Mouse (Mus musculus) monocyte, adult 5-6 weeks (primary cell): ENCODE results near the gene Pigs. TPM values are rescaled to one million over a fixed set of nuclear protein-coding genes. Genes with fewer than 3 reads are reported as not detected.

ENCODE experiments used
- ATAC-seq: fragments of 153-309, 156-312 bp; replicated peaks from 2 replicates; pipeline ENCODE4 v1.8.0; 2017; ENCODE audit warnings: mild to moderate bottlenecking; ENCODE audit not compliant: low TSS enrichment, insufficient number of reproducible peaks, severe bottlenecking, poor library complexity, low FRiP score
- total RNA-seq: library from RNA; stranded (forward); fragments of 200-1000, 200-491, 200-594 nt; gene quantifications from 3 replicates; pipeline ENCODE4 v1.2.3, GENCODE M21; 2017

Gene Pigs
- total RNA-seq, 1 experiment from 2014 or later = 18.5 TPM

DNA sequence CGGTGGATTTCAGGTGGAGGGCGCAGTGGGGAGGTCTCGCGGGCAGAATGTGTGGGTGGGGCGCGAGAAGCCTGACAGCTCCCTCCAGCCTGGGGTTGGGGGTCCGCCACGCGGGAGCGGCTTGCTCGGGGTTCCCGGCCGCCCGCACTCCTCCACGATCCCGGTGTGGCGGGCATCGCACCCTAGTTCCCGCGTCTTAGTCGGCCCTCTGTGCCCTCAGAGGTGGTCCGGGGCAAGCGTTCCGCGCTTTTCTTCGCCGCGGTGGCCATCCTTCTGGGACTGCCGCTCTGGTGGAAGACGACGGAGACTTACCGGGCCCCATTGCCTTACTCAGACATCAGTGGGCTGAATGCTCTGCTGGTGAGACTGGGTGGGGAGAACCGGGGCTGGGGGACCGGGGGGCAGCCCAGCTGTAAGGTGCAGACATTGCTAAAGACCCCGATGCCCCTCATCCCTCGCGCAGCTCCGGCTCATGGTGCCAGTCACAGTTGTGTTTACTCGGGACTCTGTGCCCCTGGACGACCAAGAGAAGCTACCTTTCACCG lies 369 bp downstream of the Pigs start:
- no peak for ATAC-seq

- ATAC-seq = no peak
These were observed 4.5 kb downstream of the Pigs start for GRCm38 (mm10) chr11:78332676-78333075.

- no peak for ATAC-seq
These were observed 5.8 kb downstream of the Pigs start for GRCm38 (mm10) chr11:78333992-78334391.

DNA sequence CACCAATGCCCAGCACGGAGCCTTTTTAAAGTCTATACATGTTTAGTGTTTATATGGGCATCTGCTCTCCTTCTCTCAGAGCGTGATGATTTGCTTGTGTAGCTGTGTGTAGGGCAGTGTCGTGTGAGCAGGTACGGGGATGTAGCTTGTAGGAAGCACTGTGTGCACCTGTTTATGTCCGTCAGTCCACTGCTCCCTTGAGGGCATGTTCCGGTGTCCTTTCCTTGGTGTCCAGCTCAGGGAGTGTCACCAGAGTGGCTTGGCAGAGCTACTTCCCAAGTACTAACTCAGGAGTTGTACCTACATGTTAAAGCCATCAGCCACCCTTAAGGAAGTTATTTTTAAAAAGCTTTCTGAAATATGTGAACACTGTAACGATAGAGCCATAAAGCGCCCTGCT lies 8.8 kb downstream of the Pigs start:
- ATAC-seq = no peak

GRCm38 (mm10) chr11:78341702-78342101 lies 13.5 kb downstream of the Pigs start:
- ATAC-seq = no peak

GRCm38 (mm10) chr11:78343381-78344327 lies 15.4 kb downstream of the Pigs start, which contains the start of gene Unc119:
Gene Unc119 (plus strand): TSS chr11:78343482.
- no peak for ATAC-seq

DNA sequence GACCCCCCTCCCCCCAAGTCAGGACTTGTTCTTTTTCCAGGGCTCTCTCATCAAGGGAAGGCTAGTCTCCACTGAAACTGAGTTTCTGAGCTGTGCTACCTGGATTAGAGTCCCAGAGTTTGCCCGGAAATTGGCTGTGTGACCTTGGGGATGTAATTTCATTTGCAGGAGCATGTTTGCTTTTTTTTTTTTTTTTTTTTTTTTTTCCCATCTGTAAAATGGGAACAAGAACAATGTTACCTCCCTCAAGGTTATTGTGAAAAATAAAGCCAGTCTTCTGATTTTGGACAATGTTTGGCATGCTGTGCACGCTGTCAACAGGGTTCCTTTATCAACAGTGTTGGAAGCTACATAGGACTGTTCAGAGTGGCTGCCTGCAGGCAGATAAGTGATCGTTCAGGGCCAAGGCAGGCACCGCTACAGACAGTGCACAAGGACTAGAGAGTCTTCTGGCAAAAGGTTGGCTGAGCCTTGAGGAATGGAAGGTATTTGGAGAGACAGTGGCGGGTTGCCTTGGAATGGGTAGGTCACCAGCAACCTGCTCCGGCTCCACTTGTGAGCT lies 16.2 kb downstream of the Pigs start:
- no peak for ATAC-seq

DNA sequence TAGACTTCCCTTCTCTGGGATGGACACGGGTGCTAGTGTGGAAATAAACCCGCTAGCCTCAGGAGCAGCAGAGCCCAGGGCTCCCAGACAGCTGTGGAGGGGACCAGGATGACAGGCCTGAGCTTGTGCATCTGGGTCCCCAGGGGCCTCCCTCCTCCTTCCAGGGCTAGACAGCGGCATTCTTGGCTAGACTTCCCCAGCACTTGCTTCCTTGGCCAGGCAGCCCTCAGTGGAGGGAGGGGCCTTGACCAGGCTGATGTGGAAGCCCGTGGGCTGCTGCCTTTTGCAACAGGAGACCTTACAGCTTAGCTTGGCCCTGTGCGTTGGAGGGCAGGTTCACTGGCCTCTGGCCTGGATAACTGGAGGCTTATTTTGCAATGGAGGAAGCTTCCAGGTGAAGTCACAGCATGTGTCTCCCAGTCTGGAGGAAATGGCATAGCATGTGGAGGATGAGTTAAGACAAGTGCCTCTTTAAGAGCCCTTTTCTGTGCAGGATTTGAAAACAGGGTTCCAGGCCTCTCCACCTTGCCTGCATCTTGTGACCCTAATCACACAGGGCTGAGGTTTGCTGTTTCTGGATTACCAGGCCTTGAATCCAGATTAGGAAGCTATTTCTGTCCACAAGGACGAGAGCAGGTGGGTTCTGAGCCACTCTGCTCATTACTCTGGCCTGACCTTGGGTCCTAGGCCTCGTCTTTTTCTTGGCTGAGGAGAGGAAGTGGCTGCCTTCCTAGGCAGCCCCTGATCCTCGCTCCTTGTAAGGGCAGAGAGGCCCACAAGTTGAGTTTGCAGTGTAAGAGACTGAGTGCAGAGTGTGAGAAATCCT lies 16.9 kb downstream of the Pigs start:
- ATAC-seq = no peak

DNA sequence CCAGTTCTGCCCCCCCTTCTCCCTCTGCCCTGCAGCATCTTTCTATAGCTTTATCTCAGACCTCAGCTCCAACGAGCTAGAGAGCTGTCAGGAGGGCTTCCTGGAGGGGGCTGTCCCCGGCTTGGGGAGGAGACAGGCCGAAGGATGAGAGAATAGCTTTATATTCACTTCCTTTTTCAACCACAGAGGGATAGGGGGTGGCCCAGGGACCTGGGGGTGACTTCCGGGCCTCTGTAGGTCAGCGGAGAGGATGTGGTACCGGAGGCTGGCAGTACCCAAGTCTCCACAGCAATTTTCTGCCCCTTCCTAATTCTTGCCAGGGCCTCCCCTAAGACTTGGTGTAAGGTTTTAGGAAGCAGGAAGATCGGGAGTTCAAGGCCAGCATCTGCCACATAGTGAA lies 17.6 kb downstream of the Pigs start:
- peak; percentile 55 for ATAC-seq

GRCm38 (mm10) chr11:78346326-78347069 lies 18.3 kb downstream of the Pigs start:
- ATAC-seq = no peak

DNA sequence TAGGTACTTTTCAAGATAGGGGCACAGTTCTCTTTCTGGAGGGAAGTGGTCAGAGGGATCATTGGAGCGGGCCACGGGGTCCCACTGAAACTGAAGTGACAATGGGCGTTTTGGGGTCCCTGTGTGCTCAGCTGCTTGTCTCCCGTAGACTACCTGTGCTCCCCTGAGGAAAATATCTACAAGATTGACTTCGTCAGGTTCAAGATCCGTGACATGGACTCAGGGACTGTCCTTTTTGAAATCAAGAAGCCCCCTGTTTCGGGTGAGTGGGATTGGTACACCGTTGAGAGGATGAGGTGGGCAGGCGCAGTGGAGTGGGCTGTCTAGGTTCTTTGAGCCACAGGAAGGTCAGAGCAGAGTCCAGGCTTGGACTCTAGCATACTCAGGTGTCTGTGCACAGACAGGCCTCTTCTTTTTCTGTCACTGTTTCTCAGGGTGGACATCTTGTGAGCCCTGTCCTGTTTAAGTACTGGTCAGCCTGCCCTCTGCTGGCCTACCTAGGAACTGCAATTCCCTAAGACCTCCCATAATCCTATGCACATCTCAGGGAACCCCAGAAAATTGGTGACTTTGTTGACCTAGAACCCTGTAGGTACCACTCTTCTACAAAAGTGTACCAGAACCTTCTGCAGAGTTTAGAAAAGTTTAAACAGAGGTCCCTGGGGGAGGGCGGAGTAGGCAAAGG lies 19.0 kb downstream of the Pigs start:
- no peak for ATAC-seq

- peak; percentile 51 for ATAC-seq
These were observed 19.7 kb downstream of the Pigs start for GRCm38 (mm10) chr11:78347908-78348307.

GRCm38 (mm10) chr11:78348474-78348873 lies 20.3 kb downstream of the Pigs start:
- ATAC-seq = no peak

DNA sequence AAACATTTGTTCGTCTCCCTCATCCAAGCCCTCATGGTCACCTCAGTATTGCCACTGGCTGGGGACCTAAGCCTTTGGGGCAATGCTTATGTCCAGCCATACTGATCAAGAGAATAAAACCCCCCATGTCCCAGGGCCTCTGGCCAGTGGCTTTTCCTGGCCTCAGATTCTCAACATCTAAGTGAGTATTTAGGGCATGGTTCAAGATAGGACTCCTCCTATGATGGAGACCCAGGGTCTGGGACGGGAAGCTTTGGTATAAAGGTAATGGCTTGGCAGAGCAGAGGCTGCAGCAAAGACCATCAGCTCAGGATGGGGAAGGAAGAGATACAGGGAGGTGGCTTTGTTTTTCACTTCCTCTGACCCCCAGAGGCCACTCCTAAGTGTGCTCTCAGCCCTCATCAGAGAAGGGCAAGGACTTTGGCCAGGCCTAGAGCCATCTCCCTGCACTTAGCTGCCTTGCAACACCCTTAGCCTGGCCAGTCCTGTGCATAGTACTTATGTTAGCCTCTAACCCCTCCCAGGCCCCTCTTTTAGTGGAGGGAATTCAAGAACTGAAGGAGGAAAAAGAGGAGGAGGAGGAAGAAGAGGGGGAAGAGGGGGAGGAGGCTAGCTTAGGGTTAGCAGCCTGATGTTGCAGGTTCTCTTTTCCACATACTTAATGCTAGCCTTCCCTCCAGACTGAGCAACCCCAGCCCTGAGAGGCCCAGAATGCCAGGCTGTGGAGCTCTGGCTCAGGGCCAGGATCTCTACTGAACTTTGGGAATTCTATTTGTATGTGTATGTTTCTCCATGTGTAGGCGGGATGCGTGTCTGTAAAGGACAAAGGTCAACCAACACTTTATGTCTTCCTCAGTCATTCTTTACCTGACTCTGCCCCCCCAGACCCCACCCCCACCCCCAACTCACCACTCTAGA lies 21.5 kb downstream of the Pigs start:
- peak; percentile 36 for ATAC-seq

DNA sequence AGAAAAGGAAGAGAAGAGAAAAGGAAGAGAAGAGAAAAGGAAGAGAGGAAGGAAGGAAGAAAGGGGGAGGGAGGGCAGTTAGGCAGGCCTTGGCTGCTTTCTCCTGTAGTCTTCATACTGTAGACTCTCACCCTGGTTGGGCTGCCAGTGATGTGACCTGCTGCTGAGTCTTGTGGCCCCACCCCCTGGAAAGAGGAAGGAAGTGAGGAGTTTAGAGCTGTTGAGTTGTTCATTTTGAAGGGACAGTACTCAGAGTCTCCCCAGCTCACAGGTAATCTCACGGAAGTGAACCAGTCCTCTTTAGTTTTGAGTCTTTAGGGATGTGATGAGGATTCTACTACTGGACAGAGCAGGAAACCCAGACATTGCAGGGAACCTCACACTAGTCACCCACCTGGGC lies 24.9 kb downstream of the Pigs start:
- ATAC-seq = peak; percentile 47

DNA sequence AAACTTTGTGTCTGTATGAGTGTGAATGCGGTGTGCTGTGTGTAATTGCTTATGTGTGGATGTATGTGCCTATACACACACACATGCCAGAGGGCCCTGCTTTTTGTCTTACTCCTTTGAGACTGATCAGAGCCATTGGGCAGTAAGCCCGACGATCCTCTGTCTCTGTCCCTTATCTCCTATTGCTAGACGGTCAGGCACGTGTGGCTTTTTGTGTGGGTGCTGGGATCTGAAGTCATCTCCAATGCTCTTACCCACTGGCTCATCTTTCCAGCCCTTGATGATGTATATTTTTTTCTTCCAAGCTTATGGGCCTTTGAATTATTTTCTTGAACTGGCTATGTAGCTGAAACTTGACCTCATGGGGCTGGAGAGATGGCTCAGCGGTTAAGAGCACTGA lies 26.7 kb downstream of the Pigs start:
- no peak for ATAC-seq
